Mouse (Mus musculus) C2C12 (cell line): ENCODE measurements around the gene Tm9sf2. TPM values are rescaled to one million over a fixed set of nuclear protein-coding genes. Genes with fewer than 3 reads are reported as not detected.
"Not testable (repeated sequence)": the region's sequence is repeated elsewhere in the genome, so short reads cannot be mapped to it uniquely, and the experiment has no call there.

Experiments used
- H3K27me3 ChIP-seq: one replicate; pipeline ENCODE4 v1.6.1; 2011; ENCODE audit not compliant: control insufficient read depth, insufficient read depth, insufficient read length
- H3K36me3 ChIP-seq: one replicate; pipeline ENCODE4 v1.6.1; 2011; ENCODE audit not compliant: control insufficient read depth, insufficient read depth
- H3K4me3 ChIP-seq: one replicate; pipeline ENCODE4 v1.5.1; 2011; ENCODE audit warnings: mild to moderate bottlenecking, control low read depth; ENCODE audit not compliant: poor library complexity, insufficient read depth, severe bottlenecking
- H3K79me2 ChIP-seq: one replicate; pipeline ENCODE4 v1.6.1; 2011; ENCODE audit not compliant: control insufficient read depth, insufficient read depth
- H3K79me3 ChIP-seq: one replicate; pipeline ENCODE4 v1.6.1; 2011; ENCODE audit warnings: low read depth, control low read depth
- H3ac ChIP-seq: one replicate; pipeline ENCODE3; 2011; ENCODE audit warnings: low read depth; ENCODE audit not compliant: control insufficient read depth, insufficient read length
- CEBPB ChIP-seq: IDR thresholded peaks from one replicate; pipeline ENCODE4 v1.6.1; 2011; ENCODE audit warnings: low read depth, mild to moderate bottlenecking, control low read depth, moderate library complexity
- CTCF ChIP-seq: IDR thresholded peaks from one replicate; pipeline ENCODE4 v1.5.1; 2011; ENCODE audit not compliant: control insufficient read depth, insufficient read depth, insufficient read length
- FOSL1 ChIP-seq: IDR thresholded peaks from one replicate; pipeline ENCODE4 v1.8.0; 2011; ENCODE audit warnings: mild to moderate bottlenecking, low read length; ENCODE audit not compliant: poor library complexity, insufficient read depth, severe bottlenecking
- MAX ChIP-seq: IDR thresholded peaks from one replicate; pipeline ENCODE4 v1.6.1; 2011; ENCODE audit warnings: mild to moderate bottlenecking, control low read depth
- MYOD1 ChIP-seq: IDR thresholded peaks from one replicate; pipeline ENCODE4 v1.6.1; 2011; ENCODE audit warnings: low read depth; ENCODE audit not compliant: control insufficient read depth, insufficient read length
- MYOG ChIP-seq: IDR thresholded peaks from one replicate; pipeline ENCODE4 v1.6.1; 2011; ENCODE audit not compliant: control insufficient read depth, insufficient read length; ENCODE audit errors: extremely low read depth
- USF1 ChIP-seq: IDR thresholded peaks from one replicate; pipeline ENCODE4 v1.6.1; 2011; ENCODE audit warnings: low read depth, mild to moderate bottlenecking, control low read depth, moderate library complexity
- polyA plus RNA-seq: library from polyadenylated mRNA; unstranded; fragments of >200 nt; fragmentation: generic; extraction: Trizol; gene quantifications from one replicate; pipeline ENCODE4 v1.2.1, GENCODE M21; 2012; ENCODE audit warnings: missing spikeins

The Tm9sf2 gene
- polyA plus RNA-seq, 1 experiment = 44.6 TPM

GRCm38 (mm10) chr14:122083499-122083898, 23.3 kb upstream of the Tm9sf2 start:
- H3K79me3 ChIP-seq = no peaks in the 10 kb centered on the region
- no peaks in the 10 kb centered on the region for H3K79me2 ChIP-seq
- H3K4me3 ChIP-seq = no peak overlapping the region
- TF ChIP-seq FOSL1 (no peak), MYOG (no peak), MYOD1 (no peak), MAX (no peak), CTCF (no peak), USF1 (no peak), CEBPB (no peak)
- H3K27me3 ChIP-seq = peaks cover 4% of the 10 kb centered on the region
- H3ac ChIP-seq = no peak overlapping the region
- no peaks in the 10 kb centered on the region for H3K36me3 ChIP-seq

DNA sequence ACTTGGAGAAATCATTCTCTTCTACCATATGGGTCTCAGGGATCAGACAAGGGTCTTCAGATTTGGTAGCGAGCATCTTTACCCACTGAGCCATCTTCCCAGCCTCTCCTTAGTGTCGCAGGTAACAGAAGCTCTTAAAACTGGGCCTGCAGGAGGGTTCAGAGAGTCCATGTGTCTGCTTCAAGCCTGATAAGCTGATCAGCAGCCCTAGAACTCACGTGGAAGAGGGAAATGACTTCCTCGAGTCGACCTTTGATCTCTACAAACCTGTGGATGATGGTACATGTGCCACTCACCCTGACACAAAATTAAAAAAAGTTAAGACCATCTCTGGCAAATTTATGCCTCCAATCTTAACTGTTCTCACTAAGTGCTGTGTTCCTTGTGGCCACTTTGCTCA, 18.9 kb upstream of the Tm9sf2 start:
- TF ChIP-seq USF1 (no peak), CEBPB (no peak), FOSL1 (no peak), MYOG (no peak), MAX (no peak), MYOD1 (no peak), CTCF (no peak)
- Histone ChIP-seq H3K36me3 (no peaks in the 10 kb centered on the region), H3K79me2 (no peaks in the 10 kb centered on the region), H3K27me3 (peaks cover 5% of the 10 kb centered on the region), H3K4me3 (no peak overlapping the region), H3K79me3 (no peaks in the 10 kb centered on the region), H3ac (no peak overlapping the region)

- H3K79me3 ChIP-seq = no peaks in the 10 kb centered on the region
- H3ac ChIP-seq = no peak overlapping the region
- H3K36me3 ChIP-seq = no peaks in the 10 kb centered on the region
- H3K79me2 ChIP-seq = no peaks in the 10 kb centered on the region
- H3K27me3 ChIP-seq = peaks cover 5% of the 10 kb centered on the region
- TF ChIP-seq MYOG (no peak), CTCF (no peak), USF1 (no peak)
- no peak overlapping the region for H3K4me3 ChIP-seq
Observed at GRCm38 (mm10) chr14:122092363-122092762, 14.5 kb upstream of the Tm9sf2 start.

DNA sequence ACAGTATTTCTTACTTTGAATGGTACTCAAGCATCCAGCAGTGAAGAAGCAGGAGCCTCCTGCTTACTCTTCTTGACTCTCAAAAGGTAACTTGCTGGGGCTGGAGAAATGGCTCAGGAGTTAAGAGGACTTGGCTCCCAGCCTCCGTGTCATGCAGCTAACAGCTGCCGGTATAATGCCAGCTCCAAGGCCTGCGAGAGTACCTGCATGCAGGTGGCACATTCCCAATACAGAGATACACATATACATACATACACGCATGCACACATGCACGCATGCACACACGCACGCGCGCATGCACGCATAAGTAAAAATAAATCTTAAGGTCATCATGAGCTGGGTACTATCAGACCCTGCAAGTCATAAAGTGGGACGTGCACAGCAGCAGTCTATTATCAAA, 10.5 kb upstream of the Tm9sf2 start:
- Histone ChIP-seq H3K4me3 (no peak overlapping the region), H3ac (no peak overlapping the region), H3K79me3 (no peaks in the 10 kb centered on the region), H3K27me3 (no peaks in the 10 kb centered on the region), H3K79me2 (no peaks in the 10 kb centered on the region), H3K36me3 (no peaks in the 10 kb centered on the region)
- TF ChIP-seq MYOD1 (no peak), MYOG (no peak), CTCF (no peak), FOSL1 (no peak), CEBPB (no peak), MAX (no peak), USF1 (no peak)

GRCm38 (mm10) chr14:122099584-122099983, 7.3 kb upstream of the Tm9sf2 start:
- Histone ChIP-seq H3K79me2 (no peaks in the 10 kb centered on the region), H3K27me3 (no peaks in the 10 kb centered on the region), H3K4me3 (no peak overlapping the region), H3ac (no peak overlapping the region), H3K36me3 (no peaks in the 10 kb centered on the region), H3K79me3 (no peaks in the 10 kb centered on the region)
- TF ChIP-seq MAX (no peak), MYOG (no peak), CTCF (no peak), FOSL1 (no peak), CEBPB (no peak), USF1 (no peak), MYOD1 (no peak)

DNA sequence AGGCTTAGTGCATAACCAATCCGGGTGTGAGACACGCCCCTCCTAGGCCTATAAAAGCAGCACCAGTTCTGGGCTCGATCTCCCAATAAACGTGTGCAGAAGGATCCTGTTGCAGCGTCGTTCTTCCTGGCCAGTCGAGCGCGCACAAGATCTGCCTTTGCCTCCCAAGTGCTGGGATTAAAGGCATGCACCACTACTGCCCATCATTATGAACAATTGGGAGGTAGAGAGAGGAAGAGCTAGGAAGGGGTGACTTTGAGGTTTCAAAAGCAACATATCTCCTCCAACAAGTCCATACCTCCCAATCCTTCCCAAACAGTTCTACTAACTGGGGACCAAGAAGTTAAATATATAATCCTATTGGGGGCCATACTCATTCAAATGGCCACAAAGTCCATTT, 4.9 kb upstream of the Tm9sf2 start:
- not testable (repeated sequence) for H3K27me3 ChIP-seq, H3K4me3 ChIP-seq, H3K79me2 ChIP-seq, H3K36me3 ChIP-seq, H3ac ChIP-seq, H3K79me3 ChIP-seq

GRCm38 (mm10) chr14:122104881-122105280, 2.0 kb upstream of the Tm9sf2 start:
- peak overlapping the region; percentile 66 for H3ac ChIP-seq
- peaks cover 27% of the 10 kb centered on the region for H3K79me3 ChIP-seq
- no peaks in the 10 kb centered on the region for H3K36me3 ChIP-seq
- peak overlapping the region; percentile 26 for H3K4me3 ChIP-seq
- H3K27me3 ChIP-seq = no peaks in the 10 kb centered on the region
- H3K79me2 ChIP-seq = peaks cover 30% of the 10 kb centered on the region
- TF ChIP-seq FOSL1 = no peak
- TF ChIP-seq CTCF = no peak
- no peak for TF ChIP-seq USF1
- TF ChIP-seq MAX = no peak
- TF ChIP-seq CEBPB = no peak
- no peak for TF ChIP-seq MYOD1
- TF ChIP-seq MYOG = no peak
